Mouse (Mus musculus): Measurements from ENCODE around the gene Irf8. TPM values are rescaled to one million over a fixed set of nuclear protein-coding genes. Genes with fewer than 3 reads are reported as not detected.
A peak's percentile ranks its signal among the peaks of the same experiment; 100 is the strongest.
"Not testable (repeated sequence)": the region's sequence is repeated elsewhere in the genome, so short reads cannot be mapped to it uniquely, and the experiment has no call there.

The Irf8 gene
- polyA plus RNA-seq, 1 experiment from 2014 or later: 5.6 TPM

- ATAC-seq (ENCODE audit: insufficient number of reproducible peaks, low FRiP score): no peak
- H3K27ac ChIP-seq (ENCODE audit: poor library complexity, severe bottlenecking): no peak overlapping the region
- no peaks in the 10 kb centered on the region for H3K36me3 ChIP-seq
- no peak overlapping the region for H3K4me3 ChIP-seq
- WGBS: 7% methylated on average over 17 of the region's 17 CpGs
- no peaks in the 10 kb centered on the region for H3K9me3 ChIP-seq (replicated peaks)
- peak overlapping the region; percentile 40 for H3K4me2 ChIP-seq
- no peaks in the 10 kb centered on the region for H3K4me1 ChIP-seq (replicated peaks)
- peaks cover 60% of the 10 kb centered on the region for H3K27me3 ChIP-seq (replicated peaks)
- H3K9ac ChIP-seq: no peak overlapping the region
Observed at GRCm38 (mm10) chr8:120800308-120800865, 64.2 kb downstream of the Irf8 start.

- Histone ChIP-seq H3K27me3 (replicated peaks) (peaks cover 70% of the 10 kb centered on the region), H3K4me1 (replicated peaks) (peaks cover 12% of the 10 kb centered on the region)
- not testable (repeated sequence) for H3K4me3 ChIP-seq; H3K9me3 ChIP-seq (replicated peaks); H3K27ac ChIP-seq (ENCODE audit: poor library complexity, severe bottlenecking); H3K9ac ChIP-seq; H3K4me2 ChIP-seq; ATAC-seq (ENCODE audit: insufficient number of reproducible peaks, low FRiP score); H3K36me3 ChIP-seq
- 69% methylated on average over 6 of the region's 6 CpGs for WGBS
Observed at GRCm38 (mm10) chr8:120803661-120804375, 67.7 kb downstream of the Irf8 start.

GRCm38 (mm10) chr8:120804741-120805140, 68.6 kb downstream of the Irf8 start:
- ATAC-seq (ENCODE audit: insufficient number of reproducible peaks, low FRiP score): no peak
- no peak overlapping the region for H3K4me2 ChIP-seq
- peaks cover 12% of the 10 kb centered on the region for H3K4me1 ChIP-seq (replicated peaks)
- 66% methylated on average over 3 of the region's 3 CpGs for WGBS
- no peaks in the 10 kb centered on the region for H3K36me3 ChIP-seq
- H3K9ac ChIP-seq: no peak overlapping the region
- no peak overlapping the region for H3K27ac ChIP-seq (ENCODE audit: poor library complexity, severe bottlenecking)
- H3K9me3 ChIP-seq (replicated peaks): no peaks in the 10 kb centered on the region
- H3K27me3 ChIP-seq (replicated peaks): peaks cover 75% of the 10 kb centered on the region
- no peak overlapping the region for H3K4me3 ChIP-seq

Other genes starting within 250 kb of the Irf8 start
- gene Gins2, start 147.1 kb upstream of the Irf8 start, polyA plus RNA-seq (2016; fragmentation: Nextera tagmentation; extraction: Ambion mirVana): 63.4 and 66.8 TPM in 2 replicates
- 3.5 and 6.7 TPM in 2 replicates for gene 1190005I06Rik, start 88.7 kb upstream of the Irf8 start, polyA plus RNA-seq (2016; fragmentation: Nextera tagmentation; extraction: Ambion mirVana)
- gene Gm27021, start 68.3 kb upstream of the Irf8 start, polyA plus RNA-seq (2016; fragmentation: Nextera tagmentation; extraction: Ambion mirVana): 0.72 TPM in 1 of 2 replicates, not detected in the other
- gene Cox4i1, start 68.1 kb upstream of the Irf8 start, polyA plus RNA-seq (2016; fragmentation: Nextera tagmentation; extraction: Ambion mirVana): 1,676 and 1,716 TPM in 2 replicates
- gene Emc8, start 67.8 kb upstream of the Irf8 start, polyA plus RNA-seq (2016; fragmentation: Nextera tagmentation; extraction: Ambion mirVana): 168 and 183 TPM in 2 replicates